Mouse (Mus musculus): ENCODE results near the gene Reg3d.

- TF ChIP-seq POLR2A (IDR thresholded peaks at IDR 0.05; ENCODE audit: insufficient read depth, low read depth, low read length) (no peak), CTCF (IDR thresholded peaks at IDR 0.05; ENCODE audit: insufficient read depth, low read depth, low read length) (no peak)
These were observed 6.9 kb upstream of the Reg3d start for GRCm38 (mm10) chr6:78385609-78386008.

Measured in olfactory bulb, adult 2 months (tissue).